Mouse (Mus musculus) liver, embryonic 14.5 days (tissue): ENCODE measurements around the gene Cmtm2b. TPM values are rescaled to one million over a fixed set of nuclear protein-coding genes. Genes with fewer than 3 reads are reported as not detected.

ENCODE experiments used
- ATAC-seq: fragments of 200-750 bp; cut with Nextera tagmentation; 2 replicates; pipeline ENCODE4 v1.8.0; 2017; ENCODE audit warnings: moderate number of reproducible peaks, mild to moderate bottlenecking, moderate library complexity; ENCODE audit not compliant: insufficient read depth
- DNase-seq, 3 experiments: peaks; one replicate each; pipeline ENCODE4 v3.0.0-alpha.2; 2012 to 2013; ENCODE audit warnings: low read depth in 3 of 3, low spot score in 3 of 3
- H3K27ac ChIP-seq: fragments of 300-500 bp; sonication (generic); 2 replicates; pipeline ENCODE4 v1.5.1; 2014; ENCODE audit warnings: moderate library complexity, mild to moderate bottlenecking, control low read depth, inconsistent platforms
- H3K27me3 ChIP-seq: fragments of 300-500 bp; sonication (generic); 2 replicates; pipeline ENCODE4 v1.6.1; 2014; ENCODE audit warnings: mild to moderate bottlenecking, low read length, moderate library complexity; ENCODE audit not compliant: control insufficient read depth, insufficient read depth
- H3K36me3 ChIP-seq: fragments of 300-500 bp; sonication (generic); replicated peaks from 2 replicates; pipeline ENCODE4 v1.6.1; 2014; ENCODE audit warnings: low read depth; ENCODE audit not compliant: control insufficient read depth, insufficient read depth
- H3K4me1 ChIP-seq, 2 experiments: fragments of 200-500 bp in 1 of 2; fragments of 300-500 bp in 1 of 2; sonication (generic) in 1 of 2; replicated peaks; 2 replicates each; pipeline ENCODE4 v1.6.1; 2012 to 2014; ENCODE audit warnings: antibody characterized with exemption in 1 of 2, inconsistent platforms in 1 of 2, low read length in 1 of 2; ENCODE audit not compliant: control insufficient read depth in 2 of 2, insufficient read depth in 2 of 2
- H3K4me2 ChIP-seq: fragments of 300-500 bp; sonication (generic); 2 replicates; pipeline ENCODE4 v1.6.1; 2014; ENCODE audit warnings: low read depth, mild to moderate bottlenecking, control low read depth, moderate library complexity
- H3K4me3 ChIP-seq, 2 experiments: fragments of 200-500 bp in 1 of 2; fragments of 300-500 bp in 1 of 2; sonication (generic) in 1 of 2; 2 replicates each; pipeline ENCODE4 v1.5.1; 2012 to 2014; ENCODE audit warnings: low read depth in 2 of 2, low read length in 2 of 2, mild to moderate bottlenecking in 2 of 2, control low read depth in 1 of 2, inconsistent platforms in 1 of 2, moderate library complexity in 1 of 2; ENCODE audit not compliant: insufficient read depth in 1 of 2
- H3K9ac ChIP-seq: fragments of 300-500 bp; sonication (generic); replicated peaks from 2 replicates; pipeline ENCODE4 v1.6.1; 2014; ENCODE audit warnings: mild to moderate bottlenecking, control low read depth, moderate library complexity
- H3K9me3 ChIP-seq: fragments of 300-500 bp; sonication (generic); 2 replicates; pipeline ENCODE4 v1.6.1; 2016; ENCODE audit warnings: low read length, mixed read lengths; ENCODE audit not compliant: control insufficient read depth
- CTCF ChIP-seq: IDR thresholded peaks from 2 replicates; pipeline ENCODE4 v1.5.1; 2016; ENCODE audit warnings: antibody characterized with exemption, low read depth, control low read depth
- EP300 ChIP-seq: IDR thresholded peaks from 2 replicates; pipeline ENCODE4 v1.6.1; 2016; ENCODE audit warnings: antibody characterized with exemption, low read depth
- WGBS: fragments of 180-500 bp; shearing (Covaris S2); extraction: QIAGEN DNeasy Blood & Tissue Kit; methylation state at CpG from one replicate; pipeline ENCODE4 v1.1.7; 2014; ENCODE audit not compliant: insufficient replicate concordance; 5-methylcytosine and 5-hydroxymethylcytosine counted together
- polyA plus RNA-seq, 2 experiments: library from polyadenylated mRNA; depleted of rRNA in 1 of 2; stranded (reverse) in 1 of 2; unstranded in 1 of 2; fragments of >200 nt; fragmentation: Nextera tagmentation in 1 of 2; extraction: Ambion mirVana in 1 of 2; gene quantifications; 2 replicates each; pipeline versions ENCODE4 v1.2.1 to v1.2.3; 2012 to 2014

Gene Cmtm2b
- polyA plus RNA-seq, 2 experiments = not detected

- ATAC-seq = no peak
- Histone ChIP-seq H3K9me3 (no peaks in the 10 kb centered on the region), H3K27me3 (no peaks in the 10 kb centered on the region), H3K36me3 (no peaks in the 10 kb centered on the region), H3K4me1 (no peaks in the 10 kb centered on the region; a peak in 1 of 4 replicates), H3K9ac (no peak overlapping the region), H3K4me2 (no peak overlapping the region), H3K27ac (no peak overlapping the region), H3K4me3 (no peak overlapping the region)
- WGBS = 75% methylated on average over 12 of the region's 12 CpGs
- TF ChIP-seq CTCF (no peak), EP300 (no peak)
- DNase-seq = no peak
Measured at GRCm38 (mm10) chr8:104369591-104369990, 47.6 kb downstream of the Cmtm2b start.

GRCm38 (mm10) chr8:104370071-104370470 is 48.0 kb downstream of the Cmtm2b start:
- no peak overlapping the region for H3K27ac ChIP-seq
- DNase-seq = no peak
- H3K9me3 ChIP-seq = no peaks in the 10 kb centered on the region
- no peaks in the 10 kb centered on the region for H3K27me3 ChIP-seq
- no peaks in the 10 kb centered on the region; a peak in 1 of 4 replicates for H3K4me1 ChIP-seq
- no peak overlapping the region for H3K4me3 ChIP-seq
- ATAC-seq = no peak
- no peak overlapping the region for H3K4me2 ChIP-seq
- no peak overlapping the region for H3K9ac ChIP-seq
- H3K36me3 ChIP-seq = no peaks in the 10 kb centered on the region
- TF ChIP-seq EP300 (no peak), CTCF (no peak)
- 53% methylated on average over 6 of the region's 6 CpGs for WGBS

GRCm38 (mm10) chr8:104371121-104371520 is 49.1 kb downstream of the Cmtm2b start:
- no peak overlapping the region for H3K4me3 ChIP-seq
- no peaks in the 10 kb centered on the region; a peak in 1 of 4 replicates for H3K4me1 ChIP-seq
- 62% methylated on average over 6 of the region's 6 CpGs for WGBS
- ATAC-seq (no peak), DNase-seq (no peak)
- no peaks in the 10 kb centered on the region for H3K27me3 ChIP-seq
- no peak overlapping the region for H3K4me2 ChIP-seq
- no peak overlapping the region for H3K27ac ChIP-seq
- H3K36me3 ChIP-seq = no peaks in the 10 kb centered on the region
- H3K9me3 ChIP-seq = no peaks in the 10 kb centered on the region
- TF ChIP-seq EP300 = no peak
- no peak for TF ChIP-seq CTCF
- H3K9ac ChIP-seq = no peak overlapping the region

DNA sequence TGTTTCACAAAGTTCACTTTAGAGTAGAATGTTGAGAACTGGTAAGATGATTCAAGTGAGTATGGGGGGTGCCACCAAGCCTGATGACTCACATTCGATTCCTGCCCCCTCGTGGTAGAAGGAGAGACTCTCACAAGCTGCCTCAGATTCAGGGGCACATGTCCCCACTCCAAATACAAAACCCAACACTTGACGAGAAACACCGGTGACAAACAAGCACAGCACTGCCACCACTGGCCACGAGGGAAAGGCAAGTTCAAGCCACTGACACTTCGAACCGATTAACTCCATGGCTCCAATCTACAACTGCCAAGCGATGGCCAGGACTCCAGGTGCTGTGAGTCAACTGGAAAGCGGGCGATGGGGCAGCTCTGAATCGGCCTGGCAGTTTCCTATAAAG is 51.7 kb downstream of the Cmtm2b start:
- DNase-seq (no peak), ATAC-seq (no peak)
- H3K4me1 ChIP-seq = no peaks in the 10 kb centered on the region; a peak in 1 of 4 replicates
- H3K27ac ChIP-seq = no peak overlapping the region
- H3K9ac ChIP-seq = no peak overlapping the region
- 70% methylated on average over 11 of the region's 11 CpGs for WGBS
- H3K27me3 ChIP-seq = no peaks in the 10 kb centered on the region
- H3K9me3 ChIP-seq = no peaks in the 10 kb centered on the region
- H3K4me2 ChIP-seq = no peak overlapping the region
- no peak overlapping the region for H3K4me3 ChIP-seq
- TF ChIP-seq CTCF = peak; percentile 33; the same call in 1 of the 2 replicates
- no peak for TF ChIP-seq EP300
- H3K36me3 ChIP-seq = no peaks in the 10 kb centered on the region

DNA sequence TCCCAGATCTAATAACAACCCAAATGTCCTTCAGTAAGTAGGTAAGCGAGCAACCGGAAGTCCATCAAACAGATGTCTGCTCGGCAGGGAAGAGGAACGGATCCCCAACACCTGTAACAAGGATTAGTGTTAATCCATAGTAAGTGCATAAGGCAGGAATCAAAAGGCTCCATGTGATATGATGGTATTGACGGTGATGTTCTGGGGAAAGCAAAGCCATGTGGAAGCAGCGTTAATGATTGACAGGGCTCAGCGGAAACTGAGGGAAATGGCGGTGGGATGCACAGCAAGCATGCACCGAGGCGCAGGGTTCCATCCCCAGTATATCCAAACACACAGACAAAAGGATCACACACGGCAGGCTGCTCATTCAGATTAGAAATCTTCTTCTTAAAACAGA is 52.2 kb downstream of the Cmtm2b start:
- H3K4me1 ChIP-seq = no peaks in the 10 kb centered on the region; a peak in 1 of 4 replicates
- no peak; the same call in 1 of the 2 replicates for ATAC-seq
- H3K9ac ChIP-seq = no peak overlapping the region
- DNase-seq = no peak
- no peak overlapping the region for H3K4me2 ChIP-seq
- no peaks in the 10 kb centered on the region for H3K36me3 ChIP-seq
- TF ChIP-seq CTCF (no peak), EP300 (no peak)
- 70% methylated on average over 11 of the region's 11 CpGs for WGBS
- H3K27me3 ChIP-seq = no peaks in the 10 kb centered on the region
- no peak overlapping the region for H3K27ac ChIP-seq
- no peaks in the 10 kb centered on the region for H3K9me3 ChIP-seq
- no peak overlapping the region for H3K4me3 ChIP-seq
